Mouse (Mus musculus) erythroblast, embryonic 14.5 days (primary cell): ENCODE results near the gene Hcrtr1.

ENCODE experiments used
- GATA1 ChIP-seq: IDR thresholded peaks from 2 replicates; pipeline ENCODE4 v1.6.1; 2012; ENCODE audit warnings: low read length, inconsistent platforms, mixed read lengths
- TAL1 ChIP-seq: IDR thresholded peaks from 3 replicates; pipeline ENCODE4 v1.6.1; 2012; ENCODE audit warnings: low read length, inconsistent platforms, mixed read lengths

DNA sequence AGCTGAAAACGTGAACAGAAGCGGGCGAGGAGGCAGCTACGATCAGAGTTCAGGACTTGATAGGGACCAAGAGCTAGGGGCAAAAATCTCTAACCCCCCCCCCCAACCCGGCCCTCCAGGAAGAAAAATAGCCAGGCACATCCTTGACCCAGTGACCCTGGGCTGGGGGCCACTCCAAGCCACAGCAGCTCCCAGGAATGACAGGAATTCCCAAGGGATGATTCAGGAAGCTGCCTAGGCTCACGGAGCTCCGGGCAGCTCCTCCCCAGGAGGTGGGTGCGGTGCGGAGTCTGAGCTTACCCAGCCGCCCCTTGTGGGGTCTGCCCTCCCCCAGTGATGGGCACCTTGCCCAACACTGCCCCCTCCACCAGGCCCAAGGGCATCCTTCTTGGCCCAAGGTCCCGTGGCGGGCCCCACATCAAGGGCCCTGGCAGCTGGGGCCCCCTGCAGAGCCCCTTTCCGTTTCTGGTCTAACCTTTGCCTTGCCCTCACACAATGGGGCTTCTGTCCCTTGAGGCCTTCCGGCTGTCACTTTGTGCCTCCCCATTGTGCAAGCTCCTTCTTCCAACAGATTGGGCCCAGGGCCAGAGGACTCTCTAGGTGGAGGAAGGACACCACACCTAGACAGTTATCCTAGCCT is 36.0 kb upstream of the Hcrtr1 start, which contains the start of gene Tinagl1:
- TF ChIP-seq TAL1 (no peak), GATA1 (no peak)
